Mouse (Mus musculus) left cerebral cortex, adult 11 months (tissue): ENCODE results near the gene Cela2a.

ENCODE experiments used
- DNase-seq: peaks from one replicate; pipeline ENCODE4 v3.0.0; 2022; ENCODE audit warnings: low spot score

Gene Cela2a

GRCm38 (mm10) chr4:141858501-141858900, 32.5 kb upstream of the Cela2a start:
- no peak for DNase-seq

DNA sequence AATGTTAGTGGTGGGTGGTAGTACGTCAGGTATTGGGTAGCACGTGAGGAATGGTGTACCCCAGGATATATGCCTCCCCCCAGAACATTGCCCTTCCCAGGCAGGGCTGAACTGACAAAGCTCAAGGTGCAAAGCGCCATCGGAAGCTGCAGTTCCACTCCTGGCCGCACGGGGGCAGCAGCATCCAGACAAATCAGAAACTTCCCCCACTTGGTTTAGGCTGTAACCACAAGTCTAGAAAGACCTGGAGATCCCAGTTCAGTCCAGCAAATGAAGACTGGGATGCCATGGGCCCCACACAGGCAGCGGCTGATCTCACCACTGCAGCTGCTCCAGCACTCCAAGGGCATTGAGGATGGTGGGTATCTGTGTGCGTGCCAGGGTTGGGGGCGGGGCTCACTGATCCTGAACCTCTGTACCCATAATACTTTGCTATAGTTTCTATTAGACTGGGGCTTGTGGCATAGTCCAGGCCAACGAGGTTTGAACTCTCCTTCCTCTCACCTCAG, 31.5 kb upstream of the Cela2a start:
- no peak for DNase-seq

- DNase-seq: no peak
These were observed 27.5 kb upstream of the Cela2a start for GRCm38 (mm10) chr4:141853437-141853836.

DNA sequence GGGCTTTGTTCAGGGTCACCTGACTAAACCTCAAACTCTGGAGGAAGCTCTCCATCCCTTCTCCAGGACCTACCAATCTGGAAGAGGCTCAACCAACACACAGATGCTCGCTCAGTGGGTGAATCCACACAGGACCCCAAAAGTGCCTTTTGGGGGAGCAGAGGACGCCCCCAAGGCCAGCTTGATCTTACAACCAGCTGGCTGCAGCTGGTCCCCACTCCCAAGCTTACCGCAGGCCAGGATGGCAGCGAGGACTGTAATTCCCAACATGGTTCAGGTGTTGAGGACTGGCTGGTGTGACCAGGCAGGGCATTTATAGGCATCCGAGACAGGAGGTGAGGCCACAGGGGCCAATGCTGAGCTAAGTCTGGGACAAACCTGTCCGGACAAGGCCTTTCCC, 20.0 kb upstream of the Cela2a start, which contains the start of gene Ctrc:
Ctrc (minus strand) TSS at position 361 of the 400 bp plus-strand sequence.
- DNase-seq: no peak

GRCm38 (mm10) chr4:141834536-141835095, 8.7 kb upstream of the Cela2a start:
- no peak for DNase-seq

- no peak for DNase-seq
These were observed 8.0 kb upstream of the Cela2a start for GRCm38 (mm10) chr4:141833911-141834310.

- no peak for DNase-seq
These were observed 5.4 kb upstream of the Cela2a start for GRCm38 (mm10) chr4:141831361-141831760.

DNA sequence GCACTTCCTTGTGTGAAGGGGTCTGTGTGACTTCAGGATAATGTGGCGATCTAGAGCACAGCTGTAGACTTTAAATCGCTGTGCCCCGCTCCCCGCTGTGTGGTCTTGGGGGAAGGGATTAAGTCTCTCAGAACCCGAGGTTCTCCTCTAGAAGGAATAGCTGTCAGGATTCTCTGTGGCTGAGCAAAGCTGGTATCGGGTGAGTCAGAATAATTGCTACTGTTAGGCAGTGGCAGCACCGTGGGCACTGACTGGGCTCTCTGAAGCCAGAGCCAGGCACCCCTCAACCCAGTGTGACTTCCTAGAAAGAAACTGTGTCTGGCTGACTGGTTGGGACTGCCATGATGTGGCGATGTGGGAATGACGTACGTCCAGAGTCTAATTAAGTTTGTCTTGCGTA, 4.4 kb upstream of the Cela2a start:
- no peak for DNase-seq

- no peak for DNase-seq
These were observed 2.2 kb upstream of the Cela2a start for GRCm38 (mm10) chr4:141828177-141828576.

DNA sequence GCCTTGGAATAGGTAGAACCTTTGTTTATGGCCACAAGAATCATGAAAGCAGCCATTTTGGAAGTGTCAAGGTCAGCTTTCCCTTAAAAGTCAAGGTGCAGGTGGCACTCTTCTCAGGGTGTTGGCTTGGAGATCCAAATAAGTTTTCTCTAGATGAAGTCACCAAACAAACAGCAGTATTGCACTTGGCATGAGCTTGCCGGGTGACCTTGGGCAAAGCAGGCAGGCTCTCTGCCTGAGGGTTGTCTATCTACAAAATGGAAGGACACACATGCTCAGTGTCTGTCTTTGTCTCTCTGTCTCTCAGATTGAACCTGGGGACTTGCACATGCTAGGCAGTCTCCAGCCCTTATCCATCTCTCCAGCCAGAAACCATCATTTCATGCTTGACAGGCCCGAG, 1.4 kb upstream of the Cela2a start:
- no peak for DNase-seq

DNA sequence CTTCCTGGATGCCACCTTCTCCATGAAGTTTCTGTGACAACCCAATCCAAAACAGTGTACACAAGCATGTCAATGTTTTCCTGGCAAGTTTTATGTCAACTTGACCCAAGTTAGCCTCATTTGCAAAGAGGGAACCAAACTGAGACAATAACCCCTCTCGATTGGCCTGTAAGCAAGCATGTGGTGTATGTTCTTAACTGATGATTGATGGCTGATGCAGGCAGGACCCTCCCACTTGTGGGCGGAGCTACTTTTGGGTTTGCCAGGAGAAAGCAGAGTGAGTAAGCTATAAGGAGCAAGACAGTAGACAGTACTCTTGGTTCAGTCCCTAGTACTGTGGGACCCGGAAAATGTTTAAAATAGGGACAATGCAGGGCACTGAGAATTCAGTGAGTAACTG, 3.0 kb downstream of the Cela2a start:
- no peak for DNase-seq

GRCm38 (mm10) chr4:141822089-141822488, 3.9 kb downstream of the Cela2a start:
- no peak for DNase-seq

GRCm38 (mm10) chr4:141821178-141821577, 4.8 kb downstream of the Cela2a start:
- DNase-seq: no peak

- no peak for DNase-seq
These were observed 6.6 kb downstream of the Cela2a start for GRCm38 (mm10) chr4:141819316-141819715.

GRCm38 (mm10) chr4:141818861-141819260, 7.1 kb downstream of the Cela2a start:
- no peak for DNase-seq

DNA sequence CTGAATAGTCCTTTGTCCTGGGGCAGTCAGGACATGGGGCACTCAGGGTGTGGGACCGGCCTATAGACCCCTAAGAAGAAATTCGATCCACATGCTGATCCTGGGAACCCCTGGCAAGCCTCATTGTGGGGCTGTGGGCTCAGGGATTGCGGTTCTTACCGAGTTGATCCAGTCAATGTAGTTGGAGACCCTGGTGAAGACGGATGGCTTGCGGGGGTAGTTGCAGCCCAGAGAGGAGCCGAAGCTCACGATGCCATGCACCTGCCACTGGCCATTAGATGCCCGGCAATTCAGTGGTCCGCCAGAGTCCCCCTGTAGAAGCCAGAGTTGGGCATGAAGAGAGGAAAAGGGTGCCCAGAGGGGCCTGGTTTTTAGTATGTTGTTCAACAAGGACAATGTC, 8.3 kb downstream of the Cela2a start:
- no peak for DNase-seq

DNA sequence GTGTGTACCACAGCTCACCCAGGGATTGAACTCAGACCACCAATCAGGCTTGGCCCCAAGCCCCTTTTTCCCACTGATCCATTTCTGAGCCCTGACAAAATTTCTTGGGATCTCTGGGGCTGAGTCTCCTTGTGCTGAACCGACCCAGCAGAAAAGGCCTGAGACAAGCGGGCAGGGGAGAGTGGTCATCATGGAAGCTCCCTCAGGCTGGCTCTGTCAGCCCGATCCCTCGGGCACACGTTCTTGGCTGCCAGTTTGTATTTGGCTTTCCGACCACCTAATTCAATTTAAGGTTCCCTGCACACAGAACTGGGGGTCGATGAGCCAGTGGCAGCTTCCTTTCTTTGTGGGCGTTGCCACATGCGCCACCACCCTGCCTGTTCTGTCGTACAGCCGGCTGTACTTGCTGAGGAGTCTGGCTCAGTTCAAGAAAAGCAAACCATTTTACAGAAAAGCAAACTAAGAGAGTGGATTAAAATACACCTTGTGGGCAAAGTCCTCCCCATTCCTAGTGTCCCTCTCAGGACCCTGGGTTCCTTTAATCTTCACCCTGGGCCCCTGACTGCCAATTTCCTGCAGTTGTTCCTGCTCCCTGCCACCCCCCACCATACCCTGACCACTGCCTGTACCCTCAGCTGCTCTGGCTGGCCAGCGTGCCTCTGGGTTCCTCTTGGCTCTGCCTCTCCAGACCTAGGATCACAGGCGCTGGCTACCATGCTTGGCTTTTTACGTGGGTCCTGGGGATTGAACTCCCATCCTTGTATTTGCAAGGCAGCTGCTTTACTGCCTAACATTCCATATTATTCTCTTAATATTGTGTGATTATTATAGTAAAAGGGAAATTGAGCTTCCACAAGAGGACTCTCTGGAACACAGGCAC, 8.9 kb downstream of the Cela2a start:
- DNase-seq: no peak

- no peak for DNase-seq
These were observed 9.7 kb downstream of the Cela2a start for GRCm38 (mm10) chr4:141816267-141816666.

DNA sequence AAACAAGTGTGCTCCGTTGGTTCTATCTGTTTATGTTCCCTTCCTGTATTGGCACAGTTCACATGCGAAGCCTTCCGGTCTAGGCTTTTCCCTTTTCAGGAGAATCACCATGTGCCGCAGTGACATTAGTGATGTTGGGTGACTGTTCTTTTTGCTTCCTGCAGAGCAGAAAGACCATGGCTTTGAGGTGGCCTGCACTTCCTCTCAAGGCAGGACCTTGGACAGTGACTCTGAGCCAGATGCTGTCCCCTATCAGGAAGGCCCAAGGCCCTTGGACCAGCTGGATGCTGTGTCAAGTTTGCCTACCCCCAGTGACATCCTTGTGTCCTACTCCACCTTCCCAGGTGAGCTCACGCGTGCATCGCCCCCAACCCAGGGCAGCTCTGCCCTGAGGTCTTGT, 14.6 kb downstream of the Cela2a start:
- no peak for DNase-seq

DNA sequence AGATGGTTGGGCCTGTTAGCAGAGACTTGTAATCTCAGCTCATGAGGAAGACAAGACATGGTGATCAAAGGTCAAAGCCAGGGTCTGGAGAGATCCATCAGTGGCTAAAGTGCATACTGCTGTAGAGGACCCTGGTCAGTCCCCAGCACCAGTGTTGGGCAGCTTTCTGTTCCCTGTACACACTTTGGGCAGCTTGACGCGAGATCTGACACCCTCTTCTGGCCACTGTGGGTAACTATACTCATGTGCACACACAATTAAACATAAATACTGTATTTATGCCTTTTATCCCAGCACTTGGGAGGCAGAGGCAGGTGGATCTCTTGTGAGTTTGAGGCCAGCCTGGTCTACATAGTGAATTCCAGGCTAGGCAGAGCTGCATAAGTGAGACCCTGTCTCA, 15.0 kb downstream of the Cela2a start:
- no peak for DNase-seq

- DNase-seq: no peak
These were observed 16.0 kb downstream of the Cela2a start for GRCm38 (mm10) chr4:141809850-141810464.

- DNase-seq: no peak
These were observed 20.1 kb downstream of the Cela2a start for GRCm38 (mm10) chr4:141805886-141806285.

DNA sequence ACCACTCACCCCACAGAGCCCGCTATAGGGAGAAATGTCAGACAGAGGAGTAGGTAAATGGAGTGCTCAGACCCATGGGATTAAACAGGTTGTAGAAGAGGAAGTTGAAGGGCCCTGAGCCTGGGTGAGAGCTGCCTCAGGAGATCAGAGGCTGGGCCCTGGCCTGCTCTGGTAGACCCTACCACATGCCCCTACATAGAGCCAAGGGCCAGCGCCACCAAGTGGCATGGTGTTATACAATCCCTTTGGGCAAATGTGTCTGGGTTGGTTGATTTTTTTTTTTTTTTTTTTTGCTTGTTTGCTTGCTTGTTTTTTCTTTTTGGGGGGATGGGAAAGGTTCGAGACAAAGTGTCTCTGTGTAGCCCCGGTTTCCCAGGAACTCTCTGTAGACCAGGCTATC, 21.9 kb downstream of the Cela2a start:
- DNase-seq: no peak
